Mouse (Mus musculus): ENCODE data around the gene Grid1.

GRCm38 (mm10) chr14:35093561-35094186 is 273.8 kb downstream of the Grid1 start:
- TF ChIP-seq NANOG (IDR thresholded peaks at IDR 0.05; ENCODE audit: borderline replicate concordance, low read length) = no peak
- no peak for TF ChIP-seq CTCF (conservative IDR thresholded peaks at IDR 0.05; ENCODE audit: low read length)

Measured in E14TG2a.4 (cell line).